Mouse (Mus musculus): ENCODE data around the gene Olfr429.

GRCm38 (mm10) chr1:174035841-174036240, 48.3 kb upstream of the Olfr429 start:
- TF ChIP-seq CTCF (IDR thresholded peaks at IDR 0.05; ENCODE audit: insufficient read depth, low read depth, low read length), result no peak
- no peak for TF ChIP-seq POLR2A (IDR thresholded peaks at IDR 0.05; ENCODE audit: insufficient read depth, low read depth, low read length)
